Mouse (Mus musculus): ENCODE measurements around the gene Dnajb7.
"Not testable (repeated sequence)": the region's sequence is repeated elsewhere in the genome, so short reads cannot be mapped to it uniquely, and the experiment has no call there.

Gene Dnajb7

DNA sequence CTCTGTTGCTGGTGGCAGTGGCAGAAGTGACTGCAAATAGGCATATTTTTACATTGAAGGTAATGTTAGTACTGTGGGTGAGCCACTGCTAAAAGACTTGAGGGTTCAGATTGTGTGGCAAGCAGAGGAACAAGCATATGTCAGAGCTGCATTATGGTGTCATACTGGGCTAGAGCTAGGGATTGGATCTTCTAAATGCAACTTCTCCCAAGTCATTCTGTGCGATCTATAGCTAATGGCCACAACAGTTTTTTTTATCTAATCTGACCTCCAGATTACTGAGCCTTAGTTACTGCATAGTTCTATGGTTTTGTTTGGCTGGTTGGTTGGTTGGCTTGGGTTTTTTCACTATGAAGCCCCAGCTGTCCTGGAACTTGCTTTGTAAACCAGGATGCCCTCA, at the start of gene Dnajb7:
Gene Dnajb7, minus strand, starts transcription at position 101 of the 400 bp plus-strand sequence.
- DNase-seq (ENCODE audit: low spot score in 2 of 2), result no peak

DNA sequence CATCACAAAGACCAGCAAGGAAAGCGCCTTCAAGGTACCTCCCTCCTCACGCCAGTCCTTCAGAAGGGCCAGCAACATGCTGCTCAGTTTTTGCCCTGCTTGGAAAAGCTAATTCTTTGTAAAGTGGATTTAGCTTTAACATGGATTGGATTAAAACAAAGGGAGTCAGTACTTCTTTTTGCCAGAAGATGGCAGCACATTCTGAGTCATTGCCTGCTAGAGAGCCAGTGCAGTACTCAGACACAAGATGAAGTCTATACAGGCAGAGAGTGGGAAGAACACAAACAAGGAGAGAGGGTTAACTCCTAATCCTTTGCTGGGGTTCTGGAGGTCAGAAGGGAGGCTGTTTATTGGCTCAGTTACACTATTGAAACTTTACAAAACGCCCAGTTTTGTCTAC, 40.4 kb upstream of the Dnajb7 start:
- peak; percentile 45 to 83 for DNase-seq (ENCODE audit: low spot score in 2 of 2)

DNA sequence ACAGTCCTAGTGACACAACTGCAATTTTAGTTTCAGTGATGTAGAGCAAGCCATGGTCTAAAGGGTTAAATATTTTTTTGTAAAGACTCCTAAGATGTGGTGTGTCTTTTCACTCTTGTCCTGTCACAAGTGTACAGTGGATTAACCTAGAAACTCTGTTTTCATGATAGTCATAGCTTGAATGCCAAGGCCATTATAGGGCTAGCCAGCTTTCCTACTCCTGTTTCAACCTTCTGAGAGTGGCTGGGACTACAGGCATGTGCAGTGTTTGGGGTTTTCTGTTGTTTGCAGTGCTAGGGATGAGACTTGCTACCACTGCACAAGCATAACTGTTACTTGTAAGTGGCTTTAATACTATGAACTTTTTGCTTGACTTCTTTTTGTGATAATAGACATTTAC, 31.1 kb upstream of the Dnajb7 start:
- DNase-seq (ENCODE audit: low spot score in 2 of 2), result no peak

DNA sequence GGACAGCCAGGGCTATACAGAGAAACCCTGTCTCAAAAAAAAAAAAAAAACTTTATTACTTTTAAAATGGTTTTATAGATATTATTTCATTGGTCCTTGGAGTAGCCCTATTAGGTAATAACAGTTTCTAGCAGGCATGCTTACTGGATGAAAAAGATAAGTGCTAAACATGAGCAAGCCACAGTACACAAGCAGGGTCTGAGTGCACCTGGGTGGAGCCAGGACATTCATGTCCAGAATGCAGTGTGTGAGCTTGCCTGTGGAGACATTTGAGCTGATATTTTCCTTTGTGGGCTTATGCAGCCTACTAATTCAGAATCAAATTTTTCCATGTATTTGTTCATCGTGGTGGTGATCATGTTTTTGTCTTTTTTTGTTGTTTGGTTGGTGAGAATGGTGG, 30.2 kb upstream of the Dnajb7 start:
- DNase-seq (ENCODE audit: low spot score in 2 of 2), result no peak

DNA sequence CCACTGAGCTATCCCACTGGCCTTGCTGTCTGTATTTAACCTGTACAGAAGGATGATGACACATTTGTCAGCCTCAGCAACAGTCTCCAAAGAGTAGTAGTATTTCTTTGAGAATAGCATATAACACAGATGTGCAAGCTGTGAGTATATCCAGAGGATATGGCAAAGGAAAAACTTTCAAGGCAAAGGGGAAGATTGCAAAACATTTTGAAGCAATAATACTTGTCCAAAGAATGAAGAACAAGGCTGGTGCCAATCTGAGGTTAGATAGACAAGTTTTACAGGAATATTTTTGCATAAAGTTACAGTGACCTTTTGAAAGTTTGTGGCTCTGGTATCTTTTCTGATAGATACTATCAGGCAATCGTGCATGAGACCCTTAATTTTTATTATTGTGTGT, 23.1 kb upstream of the Dnajb7 start:
- no peak for DNase-seq (ENCODE audit: low spot score in 2 of 2)

DNA sequence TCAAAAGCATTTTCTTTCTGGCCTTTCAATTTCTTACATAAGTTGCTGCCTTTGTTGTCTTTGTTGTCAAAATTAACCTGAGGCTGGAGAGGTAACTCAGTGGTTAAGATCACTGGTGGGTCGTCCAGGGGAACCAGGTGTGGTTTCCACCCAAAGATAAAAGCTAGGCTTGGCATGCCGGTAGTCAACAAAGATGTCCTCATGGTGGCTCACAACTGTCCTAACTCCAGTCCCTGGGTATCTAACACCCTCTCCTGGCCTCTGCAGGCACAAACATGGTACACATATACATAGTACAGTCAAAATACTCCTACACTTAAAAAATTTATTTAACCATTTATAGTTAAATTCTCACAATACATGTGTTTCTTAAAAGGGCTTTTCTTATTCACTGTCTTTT, 19.8 kb upstream of the Dnajb7 start:
- no peak for DNase-seq (ENCODE audit: low spot score in 2 of 2)

DNA sequence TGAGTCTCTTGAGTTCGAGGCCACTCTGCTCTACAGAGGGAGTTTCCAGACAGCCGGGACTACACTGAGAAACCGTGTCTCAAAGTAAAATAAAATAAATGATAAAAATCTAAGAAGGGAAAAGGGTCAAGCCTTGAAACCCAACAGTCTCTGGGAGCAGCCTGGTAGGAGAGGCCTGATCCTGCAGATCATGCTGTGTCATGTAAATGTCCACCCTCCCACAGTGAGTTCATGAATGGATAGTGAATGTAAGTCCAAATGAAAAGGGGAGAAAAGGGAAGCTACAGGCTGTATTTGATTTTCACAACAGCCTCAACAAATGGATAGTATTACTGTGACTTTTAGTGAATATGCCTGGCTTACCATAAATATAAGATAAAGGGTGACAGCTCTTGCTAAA, 17.2 kb upstream of the Dnajb7 start:
- no peak for DNase-seq (ENCODE audit: low spot score in 2 of 2)

DNA sequence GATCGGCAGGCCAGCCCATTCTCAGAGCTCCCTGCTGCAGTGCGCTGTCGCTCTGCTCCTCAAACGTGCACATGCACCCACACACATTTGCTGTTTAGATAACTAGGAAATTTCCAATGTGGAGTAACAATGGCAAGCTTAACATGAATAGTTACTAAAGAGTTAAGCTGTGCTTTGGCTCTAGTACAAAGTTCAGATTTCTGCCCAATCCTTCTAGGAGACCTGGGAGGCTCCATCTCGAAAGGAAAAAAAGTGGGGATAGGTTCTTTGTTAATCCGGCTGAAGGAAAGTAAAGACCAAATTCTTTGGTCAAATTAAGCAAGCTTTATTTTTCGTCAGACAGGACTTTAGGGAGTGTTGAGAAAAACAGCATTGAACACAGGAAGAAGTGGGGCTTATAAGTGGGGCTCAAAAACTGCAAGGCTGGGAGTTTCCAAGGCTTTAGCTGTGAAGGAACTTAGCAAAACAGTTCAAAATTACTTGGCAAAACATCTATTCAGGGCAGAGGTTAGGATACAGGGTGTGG, 14.1 kb upstream of the Dnajb7 start:
- DNase-seq (ENCODE audit: low spot score in 2 of 2), result no peak

DNA sequence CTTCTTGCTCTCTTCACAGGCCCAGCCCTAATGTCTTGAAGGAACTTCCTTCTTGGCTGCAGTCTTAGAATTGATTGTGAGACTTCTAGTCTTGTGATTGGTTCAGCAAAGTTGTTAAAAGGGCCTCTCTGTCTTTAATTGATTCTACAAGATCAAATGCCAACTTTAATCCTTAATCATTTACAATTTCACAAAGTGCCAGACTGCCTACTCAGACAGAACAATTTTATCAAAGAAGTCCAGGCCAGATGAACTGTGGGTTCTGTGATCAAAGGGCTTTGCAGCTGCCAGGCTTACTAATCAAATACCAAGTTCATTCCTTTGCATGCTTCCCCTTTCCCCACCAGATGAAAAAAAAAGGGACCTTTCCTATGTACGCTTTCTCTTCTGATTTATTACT, 13.4 kb upstream of the Dnajb7 start:
- no peak for DNase-seq (ENCODE audit: low spot score in 2 of 2)

DNA sequence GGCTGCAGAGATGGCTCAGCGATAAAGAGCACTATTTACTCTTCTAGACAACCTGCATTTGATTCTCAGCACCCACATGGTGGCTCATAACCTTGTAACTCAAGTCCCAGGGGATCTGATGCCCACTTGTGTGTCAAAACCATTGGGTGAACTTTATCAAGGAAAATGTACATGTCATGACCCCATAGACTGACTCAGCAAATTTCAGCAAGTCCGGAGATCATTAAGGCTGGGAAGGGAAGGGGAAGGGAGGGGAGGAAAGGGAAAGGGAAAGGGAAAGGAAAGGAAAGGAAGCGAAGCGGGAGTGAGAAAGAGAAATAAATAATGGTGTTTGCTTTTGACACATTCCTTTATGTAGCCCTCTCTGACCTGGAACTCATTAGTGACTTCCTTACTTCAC, 10.0 kb upstream of the Dnajb7 start:
- no peak for DNase-seq (ENCODE audit: low spot score in 2 of 2)

DNA sequence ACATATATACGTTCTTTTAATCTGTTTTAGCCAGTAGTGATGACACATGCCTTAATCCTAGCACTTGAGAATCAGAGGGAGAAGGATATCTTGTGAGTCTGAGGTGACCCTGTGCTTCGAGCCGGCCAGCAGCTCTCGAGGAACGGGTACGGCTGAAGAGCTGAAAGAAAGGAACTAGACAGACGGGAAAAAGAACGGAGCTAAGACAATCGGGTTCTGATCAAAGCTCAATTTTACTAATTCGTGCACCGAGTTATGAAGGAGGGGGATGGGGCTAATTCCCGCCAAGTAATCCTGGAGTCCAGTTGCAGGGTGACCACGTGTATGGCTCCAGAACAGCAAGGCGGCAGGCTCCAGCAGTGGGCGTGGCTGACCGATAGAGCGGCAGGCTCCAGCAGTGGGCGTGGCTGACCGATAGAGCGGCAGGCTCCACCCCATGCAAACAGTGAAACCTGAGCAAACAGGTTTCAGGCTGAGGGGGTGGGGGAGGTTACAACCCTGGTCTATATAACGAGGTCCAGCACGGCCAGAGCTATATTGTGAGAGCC, 8.7 kb upstream of the Dnajb7 start:
- not testable (repeated sequence) for DNase-seq (ENCODE audit: low spot score in 2 of 2)

DNA sequence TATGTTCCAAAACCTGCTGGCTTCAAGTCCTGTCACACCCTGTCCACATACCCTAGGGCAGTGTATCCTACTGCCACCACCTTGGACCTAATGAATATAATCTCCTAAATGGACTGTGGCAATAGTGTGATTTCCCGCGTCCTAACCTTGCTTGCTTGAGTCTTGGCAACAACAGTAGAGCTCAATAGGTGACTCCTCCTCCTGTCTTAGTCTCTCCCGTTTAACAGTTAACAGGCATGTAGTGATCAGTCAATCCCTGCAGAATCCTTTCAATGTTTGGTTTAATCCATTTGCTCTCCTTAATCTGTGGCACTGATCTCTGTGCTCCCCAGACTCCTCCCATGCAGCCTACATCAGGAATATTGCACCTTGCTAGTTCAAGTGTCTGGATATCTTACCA, 3.1 kb downstream of the Dnajb7 start:
- no peak for DNase-seq (ENCODE audit: low spot score in 2 of 2)

DNA sequence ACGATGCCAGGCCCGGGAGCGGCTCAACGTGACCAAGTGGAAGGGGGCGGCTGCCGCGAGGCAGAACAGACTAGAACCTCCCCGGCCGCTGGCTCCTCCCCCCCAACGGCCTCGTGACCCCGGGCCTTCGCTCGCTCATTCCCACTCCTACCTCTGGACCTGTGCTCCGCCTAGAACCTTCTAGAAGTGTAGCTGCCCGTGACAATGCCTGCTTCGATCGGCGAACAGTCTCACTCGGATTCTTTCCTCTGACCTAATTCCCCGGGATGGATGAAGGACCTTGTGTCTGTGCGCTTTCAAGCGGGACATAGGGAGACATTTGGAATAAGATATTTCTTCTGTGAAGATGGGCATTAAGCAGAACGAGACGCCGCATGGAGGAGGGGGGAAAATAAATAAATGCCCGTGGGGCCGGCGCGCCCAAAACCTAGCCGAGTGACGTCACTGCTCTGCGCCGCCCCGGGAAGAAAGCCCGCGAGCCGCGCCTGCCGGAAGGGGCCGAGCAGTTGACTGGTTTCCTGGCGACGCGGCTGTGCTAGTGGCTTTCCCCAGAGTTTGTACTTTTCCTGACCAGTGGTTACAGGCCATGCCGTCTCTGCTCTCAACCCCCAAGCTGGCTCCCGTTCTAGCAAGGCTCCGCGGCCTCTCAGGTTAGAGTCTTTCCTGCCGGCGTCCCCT, 8.3 kb downstream of the Dnajb7 start, which contains the start of the genes St13 and Xpnpep3:
Gene St13, minus strand, starts transcription at position 440 of the 678 bp plus-strand sequence.
Gene Xpnpep3, plus strand, starts transcription at position 501 of the 678 bp plus-strand sequence.
- peak; percentile 97 to 98 for DNase-seq (ENCODE audit: low spot score in 2 of 2)

DNA sequence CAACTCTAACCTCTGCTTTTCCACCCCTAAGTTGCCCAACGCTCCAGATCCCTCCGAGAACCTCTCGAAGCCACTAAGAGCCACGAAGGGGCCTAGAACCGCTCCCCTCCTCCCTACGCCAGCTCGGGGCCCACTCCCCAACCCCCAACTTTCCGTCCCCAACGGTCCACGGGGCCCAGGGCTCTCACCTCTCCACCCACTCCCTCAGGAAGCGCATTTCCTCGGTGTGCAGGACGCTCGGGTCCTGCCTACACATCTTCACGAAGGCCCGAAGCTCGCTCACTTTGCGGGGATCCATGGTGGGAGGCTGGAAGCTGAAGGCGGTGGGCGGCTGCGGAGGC, 8.8 kb downstream of the Dnajb7 start:
- DNase-seq (ENCODE audit: low spot score in 2 of 2), result no peak

DNA sequence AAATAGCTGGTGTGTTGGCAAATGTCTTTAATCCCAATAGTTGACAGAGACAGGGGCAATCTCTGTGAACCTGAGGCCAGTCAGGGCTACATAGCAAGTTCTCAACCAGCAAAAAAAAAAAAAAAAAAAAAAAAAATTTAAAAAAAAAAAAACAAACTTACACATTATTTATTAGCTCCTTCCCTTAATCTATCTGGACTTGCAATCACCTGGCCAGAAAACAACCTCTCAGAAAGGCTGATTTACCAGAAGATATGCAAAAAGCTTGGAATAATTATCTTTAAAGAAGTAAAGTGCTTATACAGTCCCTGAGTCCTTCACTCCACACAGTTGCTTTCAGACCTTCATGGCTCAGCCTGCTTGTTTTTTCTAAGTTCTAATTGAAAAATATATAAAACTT, 9.9 kb downstream of the Dnajb7 start:
- no peak for DNase-seq (ENCODE audit: low spot score in 2 of 2)

DNA sequence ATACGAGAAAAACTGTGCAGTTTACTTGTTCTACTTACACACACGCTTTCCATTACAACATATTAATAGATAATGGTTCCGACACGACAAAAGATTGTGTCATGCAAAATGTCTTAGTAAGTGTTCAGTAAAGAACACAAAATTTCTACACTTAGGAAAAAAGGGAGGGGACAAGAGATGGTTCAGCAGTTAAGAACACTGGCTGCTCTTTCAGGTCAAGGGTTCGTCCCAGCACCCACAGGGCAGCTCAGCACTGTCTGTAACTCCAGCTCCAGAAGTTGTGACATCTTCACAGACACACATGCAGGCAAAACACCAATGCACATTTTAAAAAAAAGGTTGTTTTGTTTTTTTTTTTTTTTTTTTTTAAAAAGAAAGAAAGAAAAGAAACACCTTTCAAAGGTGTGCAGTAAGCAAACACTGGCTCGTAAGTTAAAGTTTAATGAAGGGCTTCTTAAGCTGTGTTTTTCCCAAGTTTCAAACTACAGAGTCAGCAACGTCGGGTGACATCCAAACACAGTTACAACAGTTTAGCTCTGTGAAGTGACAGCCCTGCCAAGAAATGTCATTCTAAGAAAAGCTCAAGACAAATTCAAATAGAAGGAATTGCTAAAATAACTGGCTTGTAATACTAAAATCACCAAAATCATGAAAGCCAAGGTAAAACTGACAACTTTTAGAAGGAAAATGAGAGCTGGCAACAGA, 13.7 kb downstream of the Dnajb7 start:
- no peak for DNase-seq (ENCODE audit: low spot score in 2 of 2)

DNA sequence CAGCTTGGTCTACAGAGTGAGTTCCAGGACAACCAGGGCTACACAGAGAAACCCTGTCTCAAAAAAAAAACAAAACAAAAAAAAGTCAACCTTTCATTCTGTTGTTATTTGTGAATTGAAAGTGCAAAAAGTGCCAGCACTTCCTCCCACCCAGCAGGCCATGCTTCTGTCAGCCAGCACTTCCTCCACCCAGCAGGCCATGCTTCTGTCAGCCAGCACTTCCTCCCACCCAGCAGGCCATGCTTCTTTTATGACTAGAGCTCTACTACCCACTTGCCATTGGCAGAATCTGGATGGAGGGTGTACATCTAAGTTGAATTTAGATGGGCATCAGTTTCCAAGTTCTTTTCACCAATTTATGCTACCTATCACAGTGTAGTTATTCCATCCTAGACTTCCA, 15.1 kb downstream of the Dnajb7 start:
- DNase-seq (ENCODE audit: low spot score in 2 of 2), result peak; percentile 37 to 52

DNA sequence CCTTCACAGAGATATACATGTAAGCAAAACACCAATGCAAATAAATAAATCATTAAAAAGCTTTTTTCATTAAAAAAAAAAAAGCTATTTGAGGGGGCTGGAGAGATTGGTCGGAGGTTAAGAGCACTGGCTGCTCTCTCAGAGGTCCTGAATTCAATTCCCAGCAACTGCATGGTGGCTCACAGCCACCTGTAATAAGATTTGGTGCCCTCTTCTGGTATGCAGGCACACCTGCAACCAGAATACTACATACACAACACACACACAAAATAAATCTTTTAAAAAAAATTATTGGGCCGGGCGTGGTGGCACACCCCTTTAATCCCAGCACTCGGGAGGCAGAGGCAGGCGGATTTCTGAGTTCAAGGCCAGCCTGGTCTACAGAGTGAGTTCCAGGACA, 21.8 kb downstream of the Dnajb7 start:
- no peak for DNase-seq (ENCODE audit: low spot score in 2 of 2)

DNA sequence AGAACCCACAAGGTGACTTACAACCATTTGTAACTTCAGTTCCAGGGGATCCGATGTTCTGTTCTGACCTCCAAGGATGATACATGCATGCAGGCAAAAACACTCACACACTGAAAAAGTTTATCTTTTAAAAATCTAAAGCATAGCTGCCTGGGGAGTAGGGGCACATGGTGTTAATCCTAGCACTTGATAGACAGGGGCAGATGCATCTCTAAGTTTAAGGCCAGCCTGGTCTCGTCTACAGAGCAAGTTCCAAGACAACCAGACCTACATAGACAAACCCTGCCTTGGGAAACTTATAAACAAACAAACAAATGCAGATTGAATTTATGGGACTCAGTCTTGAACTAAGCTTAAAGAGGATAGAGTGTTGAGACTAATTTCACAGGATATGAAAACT, 29.3 kb downstream of the Dnajb7 start:
- no peak for DNase-seq (ENCODE audit: low spot score in 2 of 2)

DNA sequence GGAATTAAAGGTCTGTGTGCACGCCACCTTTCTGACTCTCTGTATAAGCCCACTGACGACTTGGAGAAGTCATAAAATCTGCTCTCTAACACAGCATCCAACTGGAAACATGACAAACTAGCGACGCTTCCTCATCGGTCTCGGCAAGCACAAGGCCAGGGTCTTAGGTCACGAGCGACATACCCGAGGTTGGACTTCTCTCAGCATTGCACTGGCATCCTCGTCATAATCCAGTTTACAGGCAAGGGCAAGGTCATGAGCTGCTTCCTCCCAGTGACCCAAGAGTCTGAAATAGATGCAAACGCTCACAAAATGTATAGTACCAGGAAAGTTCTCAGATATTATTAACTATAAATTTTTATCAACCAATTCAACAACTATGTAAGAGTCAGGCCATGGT, 33.5 kb downstream of the Dnajb7 start:
- DNase-seq (ENCODE audit: low spot score in 2 of 2), result no peak

DNA sequence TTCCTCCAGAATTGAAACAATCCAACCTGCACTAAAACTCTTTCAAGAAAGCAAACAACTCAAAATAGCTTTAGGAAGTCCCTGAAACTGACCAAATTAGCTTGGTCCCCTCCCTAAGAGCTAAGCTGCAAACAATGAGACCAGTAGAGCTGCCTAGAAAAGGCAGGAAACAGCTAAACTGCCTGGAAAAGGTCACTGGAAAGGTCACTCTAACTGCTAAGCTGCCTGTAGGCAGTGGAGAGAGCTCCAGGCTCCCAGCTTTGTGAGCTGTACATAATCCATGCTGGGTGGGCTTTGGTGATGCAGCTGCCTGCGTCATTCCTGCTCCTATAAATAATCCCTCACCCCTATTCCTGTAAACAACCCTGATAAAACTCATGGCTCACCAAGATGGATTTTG, 37.7 kb downstream of the Dnajb7 start:
- DNase-seq (ENCODE audit: low spot score in 2 of 2), result no peak

DNA sequence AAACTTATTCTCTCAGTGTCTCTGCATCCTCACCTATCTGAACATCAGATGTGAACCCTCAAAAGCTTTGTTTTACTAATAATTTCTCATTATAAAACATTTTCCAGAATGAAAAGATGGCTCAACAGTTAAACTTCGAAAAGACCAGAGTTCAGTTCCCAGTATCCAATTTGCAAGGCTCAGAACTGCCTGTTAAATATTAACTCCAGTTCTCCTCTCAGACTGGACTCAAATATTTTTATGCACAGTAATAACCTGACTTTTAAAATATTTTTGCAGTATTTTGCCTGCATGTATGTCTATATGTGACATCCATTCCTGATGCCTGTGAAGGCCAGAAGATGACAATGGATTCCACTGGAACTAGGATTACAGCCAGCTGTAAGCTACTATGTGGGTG, 39.5 kb downstream of the Dnajb7 start:
- DNase-seq (ENCODE audit: low spot score in 2 of 2), result no peak

DNA sequence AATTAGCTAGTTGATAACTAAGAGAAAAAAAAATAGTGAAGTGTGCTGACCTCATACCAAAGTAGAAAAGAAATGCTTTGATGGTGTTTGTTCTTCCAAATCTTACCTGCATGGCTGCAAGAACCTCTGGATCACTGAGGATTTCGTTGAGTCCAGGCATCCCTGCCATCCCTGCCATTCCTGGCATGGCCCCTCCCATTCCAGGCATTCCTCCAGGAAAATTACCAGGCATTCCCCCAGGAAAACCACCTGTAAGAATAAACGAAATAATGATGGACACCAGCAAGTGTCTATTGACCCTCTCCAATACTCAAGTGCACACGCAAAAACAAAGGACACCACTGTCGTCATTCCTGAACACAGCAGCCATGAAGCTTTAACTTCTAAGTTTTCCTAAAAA, 41.9 kb downstream of the Dnajb7 start:
- DNase-seq (ENCODE audit: low spot score in 2 of 2), result no peak

Measured in frontal cortex, postnatal 36 days (tissue).